Mouse (Mus musculus) hindbrain, embryonic 12.5 days (tissue): ENCODE data around the gene Cd302. TPM values are rescaled to one million over a fixed set of nuclear protein-coding genes. Genes with fewer than 3 reads are reported as not detected.

Experiments
- ATAC-seq: fragments of 200-750 bp; cut with Nextera tagmentation; 2 replicates; pipeline ENCODE4 v1.8.0; 2017; ENCODE audit warnings: moderate TSS enrichment; ENCODE audit not compliant: low FRiP score
- H3K27ac ChIP-seq: fragments of 300-500 bp; sonication (generic); 2 replicates; pipeline ENCODE4 v1.5.1; 2016; ENCODE audit warnings: mild to moderate bottlenecking
- H3K27me3 ChIP-seq: fragments of 300-500 bp; sonication (generic); 2 replicates; pipeline ENCODE4 v1.6.1; 2016; ENCODE audit warnings: mild to moderate bottlenecking
- H3K36me3 ChIP-seq: fragments of 300-500 bp; sonication (generic); 2 replicates; pipeline ENCODE4 v1.6.1; 2016; ENCODE audit warnings: mild to moderate bottlenecking
- H3K4me1 ChIP-seq: fragments of 300-500 bp; sonication (generic); 2 replicates; pipeline ENCODE4 v1.6.1; 2016
- H3K4me2 ChIP-seq: fragments of 300-500 bp; sonication (generic); replicated peaks from 2 replicates; pipeline ENCODE4 v1.6.1; 2016; ENCODE audit warnings: mild to moderate bottlenecking
- H3K4me3 ChIP-seq: fragments of 300-500 bp; sonication (generic); 2 replicates; pipeline ENCODE4 v1.5.1; 2016; ENCODE audit warnings: mild to moderate bottlenecking
- H3K9ac ChIP-seq: fragments of 300-500 bp; sonication (generic); 2 replicates; pipeline ENCODE4 v1.6.1; 2016; ENCODE audit warnings: mild to moderate bottlenecking, moderate library complexity
- H3K9me3 ChIP-seq: fragments of 300-500 bp; sonication (generic); replicated peaks from 2 replicates; pipeline ENCODE4 v1.6.1; 2016; ENCODE audit warnings: mild to moderate bottlenecking
- WGBS: fragments of 180-500 bp; shearing (Covaris S2); methylation state at CpG from one replicate; pipeline ENCODE4 v1.1.7; 2016; 5-methylcytosine and 5-hydroxymethylcytosine counted together
- polyA plus RNA-seq: library from polyadenylated mRNA; unstranded; fragments of >200 nt; fragmentation: Nextera tagmentation; extraction: Ambion mirVana; gene quantifications from 2 replicates; pipeline ENCODE4 v1.2.1, GENCODE M21; 2016

Cd302 gene
- polyA plus RNA-seq, 1 experiment from 2014 or later = 24.6 TPM

GRCm38 (mm10) chr2:60233147-60233546 lies 51.1 kb downstream of the Cd302 start:
- H3K27ac ChIP-seq = no peak overlapping the region
- H3K4me3 ChIP-seq = no peak overlapping the region
- no peaks in the 10 kb centered on the region for H3K27me3 ChIP-seq
- H3K4me2 ChIP-seq = no peak overlapping the region
- ATAC-seq = no peak
- no peaks in the 10 kb centered on the region for H3K4me1 ChIP-seq
- 87% methylated on average over 2 of the region's 2 CpGs for WGBS
- no peaks in the 10 kb centered on the region for H3K9me3 ChIP-seq
- peaks cover 51% of the 10 kb centered on the region for H3K36me3 ChIP-seq
- no peak overlapping the region for H3K9ac ChIP-seq

- no peak overlapping the region for H3K4me3 ChIP-seq
- H3K9ac ChIP-seq = no peak overlapping the region
- H3K36me3 ChIP-seq = peaks cover 34% of the 10 kb centered on the region
- no peaks in the 10 kb centered on the region for H3K27me3 ChIP-seq
- no peak overlapping the region for H3K27ac ChIP-seq
- WGBS = 94% methylated on average over 2 of the region's 2 CpGs
- no peak overlapping the region for H3K4me2 ChIP-seq
- no peaks in the 10 kb centered on the region for H3K4me1 ChIP-seq
- ATAC-seq = no peak
- H3K9me3 ChIP-seq = no peaks in the 10 kb centered on the region
These were observed 53.9 kb downstream of the Cd302 start for GRCm38 (mm10) chr2:60230361-60230760.

- Histone ChIP-seq H3K36me3 (peaks cover 24% of the 10 kb centered on the region), H3K4me3 (no peak overlapping the region), H3K9ac (no peak overlapping the region), H3K27me3 (no peaks in the 10 kb centered on the region), H3K4me1 (no peaks in the 10 kb centered on the region), H3K4me2 (no peak overlapping the region), H3K27ac (no peak overlapping the region), H3K9me3 (no peaks in the 10 kb centered on the region)
- 86% methylated on average over 1 of the region's 1 CpGs for WGBS
- ATAC-seq = no peak
These were observed 55.8 kb downstream of the Cd302 start for GRCm38 (mm10) chr2:60228470-60228869.

- Histone ChIP-seq H3K4me3 (no peak overlapping the region), H3K4me1 (peaks cover 6% of the 10 kb centered on the region), H3K36me3 (0 out of 2 replicates have a peak, but pooled peaks cover 2% of the 10 kb centered on the region), H3K27ac (no peak overlapping the region), H3K27me3 (no peaks in the 10 kb centered on the region), H3K9me3 (no peaks in the 10 kb centered on the region), H3K4me2 (no peak overlapping the region), H3K9ac (no peak overlapping the region)
- no peak for ATAC-seq
- WGBS = 94% methylated on average over 1 of the region's 1 CpGs
These were observed 60.8 kb downstream of the Cd302 start for GRCm38 (mm10) chr2:60223489-60223888.

- Histone ChIP-seq H3K4me2 (no peak overlapping the region), H3K36me3 (0 out of 2 replicates have a peak, but pooled peaks cover 2% of the 10 kb centered on the region), H3K9ac (no peak overlapping the region), H3K27me3 (no peaks in the 10 kb centered on the region), H3K27ac (no peak overlapping the region), H3K4me1 (peaks cover 6% of the 10 kb centered on the region), H3K9me3 (no peaks in the 10 kb centered on the region), H3K4me3 (no peak overlapping the region)
- ATAC-seq = no peak
- WGBS = 92% methylated on average over 2 of the region's 2 CpGs
These were observed 62.3 kb downstream of the Cd302 start for GRCm38 (mm10) chr2:60221954-60222353.

GRCm38 (mm10) chr2:60221236-60221635 lies 63.1 kb downstream of the Cd302 start:
- 52% methylated on average over 6 of the region's 6 CpGs for WGBS
- no peaks in the 10 kb centered on the region for H3K27me3 ChIP-seq
- ATAC-seq = no peak

GRCm38 (mm10) chr2:60217620-60218019 lies 66.7 kb downstream of the Cd302 start:
- WGBS = 91% methylated on average over 6 of the region's 6 CpGs
- no peak overlapping the region for H3K4me3 ChIP-seq
- H3K9me3 ChIP-seq = no peaks in the 10 kb centered on the region
- no peak overlapping the region for H3K27ac ChIP-seq
- H3K36me3 ChIP-seq = no peaks in the 10 kb centered on the region; the same call in 1 of the 2 replicates
- no peak overlapping the region for H3K4me2 ChIP-seq
- H3K4me1 ChIP-seq = peaks cover 13% of the 10 kb centered on the region
- H3K27me3 ChIP-seq = no peaks in the 10 kb centered on the region
- ATAC-seq = no peak
- no peak overlapping the region for H3K9ac ChIP-seq

More at GRCm38 (mm10) chr2:60221236-60221635, 63.1 kb downstream of the Cd302 start:
- Histone ChIP-seq H3K4me1 (peaks cover 6% of the 10 kb centered on the region), H3K36me3 (no peaks in the 10 kb centered on the region; the same call in 1 of the 2 replicates), H3K27ac (no peak overlapping the region), H3K4me3 (no peak overlapping the region), H3K9ac (no peak overlapping the region), H3K4me2 (no peak overlapping the region), H3K9me3 (no peaks in the 10 kb centered on the region)

- no peak overlapping the region for H3K27ac ChIP-seq
- no peaks in the 10 kb centered on the region for H3K9me3 ChIP-seq
- ATAC-seq = no peak
- H3K36me3 ChIP-seq = peaks cover 4% of the 10 kb centered on the region; the same call in 1 of the 2 replicates
- H3K4me2 ChIP-seq = no peak overlapping the region
- no peak overlapping the region for H3K4me3 ChIP-seq
- WGBS = 92% methylated on average over 4 of the region's 4 CpGs
- H3K9ac ChIP-seq = no peak overlapping the region
- H3K27me3 ChIP-seq = no peaks in the 10 kb centered on the region
- H3K4me1 ChIP-seq = peaks cover 21% of the 10 kb centered on the region
These were observed 67.6 kb downstream of the Cd302 start for GRCm38 (mm10) chr2:60216547-60217153.

- Histone ChIP-seq H3K27me3 (no peaks in the 10 kb centered on the region), H3K9me3 (no peaks in the 10 kb centered on the region), H3K4me3 (no peak overlapping the region), H3K4me2 (no peak overlapping the region), H3K4me1 (peaks cover 25% of the 10 kb centered on the region), H3K36me3 (peaks cover 4% of the 10 kb centered on the region; the same call in 1 of the 2 replicates), H3K27ac (no peak overlapping the region), H3K9ac (no peak overlapping the region)
- no peak for ATAC-seq
- WGBS = 98% methylated on average over 2 of the region's 2 CpGs
These were observed 69.6 kb downstream of the Cd302 start for GRCm38 (mm10) chr2:60214683-60215082.

- Histone ChIP-seq H3K36me3 (peaks cover 4% of the 10 kb centered on the region; the same call in 1 of the 2 replicates), H3K9ac (no peak overlapping the region), H3K9me3 (no peaks in the 10 kb centered on the region), H3K4me1 (peaks cover 31% of the 10 kb centered on the region), H3K27me3 (peaks cover 4% of the 10 kb centered on the region; the same call in 1 of the 2 replicates), H3K4me3 (no peak overlapping the region), H3K27ac (no peak overlapping the region), H3K4me2 (no peak overlapping the region)
- ATAC-seq = no peak
These were observed 71.8 kb downstream of the Cd302 start for GRCm38 (mm10) chr2:60212488-60212887.

GRCm38 (mm10) chr2:60210821-60211220 lies 73.5 kb downstream of the Cd302 start:
- Histone ChIP-seq H3K4me2 (peak overlapping the region; percentile 77), H3K27me3 (peaks cover 4% of the 10 kb centered on the region; the same call in 1 of the 2 replicates), H3K9me3 (no peaks in the 10 kb centered on the region), H3K4me1 (peaks cover 28% of the 10 kb centered on the region), H3K9ac (peak overlapping the region; percentile 98), H3K36me3 (0 out of 2 replicates have a peak, but pooled peaks cover 6% of the 10 kb centered on the region), H3K4me3 (peak overlapping the region; percentile 92), H3K27ac (no peak overlapping the region)
- WGBS = 26% methylated on average over 5 of the region's 5 CpGs
- ATAC-seq = no peak

- H3K36me3 ChIP-seq = 0 out of 2 replicates have a peak, but pooled peaks cover 6% of the 10 kb centered on the region
- H3K27me3 ChIP-seq = peaks cover 4% of the 10 kb centered on the region; the same call in 1 of the 2 replicates
- ATAC-seq = peak; percentile 90
- H3K4me2 ChIP-seq = peak within 1 kb of the TSS; percentile 77
- H3K9me3 ChIP-seq = no peaks in the 10 kb centered on the region
- peak within 1 kb of the TSS; percentile 96 for H3K27ac ChIP-seq
- under 1% methylated on average over 53 of the region's 109 CpGs for WGBS
- H3K4me3 ChIP-seq = peak within 1 kb of the TSS; percentile 92
- peak within 1 kb of the TSS; percentile 98 for H3K9ac ChIP-seq
- H3K4me1 ChIP-seq = peaks cover 28% of the 10 kb centered on the region
These were observed 74.3 kb downstream of the Cd302 start, which contains the start of the genes Baz2b and March7 for GRCm38 (mm10) chr2:60209703-60210651. Gene Baz2b (minus strand): TSS chr2:60209839. Gene March7 (plus strand): TSS chr2:60209887.
